Mouse (Mus musculus) embryonic stem cell, embryonic (primary cell): ENCODE measurements around the gene Ptpn6.

ENCODE experiments used
- CTCF ChIA-PET, 4 experiments: fragments of 300-600 bp in 2 of 4; fragments of 350-600 bp in 2 of 4; sonication (Branson Sonifier 250); formaldehyde crosslinking; loops; one replicate each; lab custom pipeline; 2022; ENCODE audit warnings: inconsistent platforms in 2 of 4; lab: Charles Lee
- POLR2A ChIA-PET, 4 experiments: fragments of 300-600 bp in 2 of 4; fragments of 350-600 bp in 2 of 4; sonication (Branson Sonifier 250); formaldehyde crosslinking; loops; one replicate each; lab custom pipeline; 2022; ENCODE audit warnings: antibody characterized with exemption in 4 of 4, inconsistent platforms in 1 of 4; lab: Charles Lee

Ptpn6 gene

GRCm38 (mm10) chr6:124738511-124739023 lies at the start of gene Ptpn6:
Ptpn6 (minus strand) TSS chr6:124738714.
- POLR2A ChIA-PET, result interaction anchor here (0.5 to 23.3 kb wide), 57 partner anchors 8 to 453 kb away, joined by 3 to 686 read pairs (median 5); partner anchors contain the start of genes Emg1 (in 3 of the 4), Phb2 (in 3 of the 4), Atn1 (in 2 of the 4) and Cdca3 (in 2 of the 4)
- CTCF ChIA-PET, result interaction anchor here in 3 of 4 experiments (0.9 to 2.1 kb wide), 13 partner anchors 19 to 265 kb away, joined by 3 to 11 read pairs (median 4); partner anchors contain the start of genes Emg1 (in 1 of the 3), Lpcat3 (in 1 of the 3) and Phb2 (in 1 of the 3)

GRCm38 (mm10) chr6:124787722-124788121 lies 49.2 kb upstream of the Ptpn6 start:
- POLR2A ChIA-PET, result interaction anchor here in 2 of 4 experiments (0.6 to 4.6 kb wide), 10 partner anchors 9 to 305 kb away, joined by 3 to 18 read pairs (median 4); partner anchors contain the start of genes Grcc10 (in 2 of the 2), Emg1 (in 1 of the 2), Phb2 (in 1 of the 2) and Spsb2 (in 1 of the 2)
- CTCF ChIA-PET, result no interaction called here

DNA sequence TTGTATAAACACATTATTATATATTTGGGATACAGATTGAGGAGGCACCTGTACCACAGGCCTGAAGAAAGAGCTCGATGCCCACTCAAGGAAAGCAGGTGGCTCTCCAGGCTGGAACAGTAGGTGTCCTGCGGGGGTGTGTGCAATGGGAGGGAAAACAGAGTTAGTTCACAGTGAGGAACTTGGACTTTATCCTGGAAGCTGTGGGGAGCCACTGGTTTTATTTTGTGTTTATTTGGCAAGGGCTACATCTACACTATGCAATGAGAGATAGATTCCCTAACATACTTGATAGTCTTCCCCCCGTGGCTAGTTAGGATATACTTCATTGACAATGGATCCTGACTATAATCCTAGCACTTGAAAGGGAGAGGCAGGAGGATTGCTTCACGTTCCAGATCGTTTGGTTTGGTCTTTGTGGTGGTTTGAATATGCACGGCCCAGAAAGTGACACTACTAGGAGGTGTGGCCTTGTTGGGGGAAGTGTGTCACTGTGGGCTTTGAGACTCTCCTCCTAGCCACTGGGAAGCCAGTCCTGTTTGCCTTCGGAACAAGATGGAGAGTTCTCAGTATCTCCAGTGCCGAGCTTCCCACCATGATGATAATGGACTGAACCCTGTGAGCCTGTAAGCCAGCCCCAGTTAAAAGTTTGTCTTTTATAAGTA lies 48.4 kb upstream of the Ptpn6 start:
- POLR2A ChIA-PET, result interaction anchor here in 2 of 4 experiments (0.6 to 9.9 kb wide), 7 partner anchors 16 to 46 kb away, joined by 3 to 59 read pairs (median 7); partner anchors contain the start of genes Grcc10 (in 1 of the 2) and Spsb2 (in 1 of the 2)

GRCm38 (mm10) chr6:124782436-124782835 lies 43.9 kb upstream of the Ptpn6 start:
- CTCF ChIA-PET, result interaction anchor here (0.6 to 2.6 kb wide), 31 partner anchors 8 to 540 kb away, joined by 3 to 15 read pairs (median 4); partner anchors contain the start of genes Atn1 (in 1 of the 4), C1rl (in 1 of the 4), Cdca3 (in 1 of the 4) and Eno2 (in 1 of the 4)

More for the DNA sequence above, 48.4 kb upstream of the Ptpn6 start:
- CTCF ChIA-PET, result interaction anchor here in 1 of 4 experiments (0.7 to 1.1 kb wide), 3 partner anchors 19 to 63 kb away, joined by 3 to 8 read pairs (median 3); no protein-coding TSS in a partner anchor

DNA sequence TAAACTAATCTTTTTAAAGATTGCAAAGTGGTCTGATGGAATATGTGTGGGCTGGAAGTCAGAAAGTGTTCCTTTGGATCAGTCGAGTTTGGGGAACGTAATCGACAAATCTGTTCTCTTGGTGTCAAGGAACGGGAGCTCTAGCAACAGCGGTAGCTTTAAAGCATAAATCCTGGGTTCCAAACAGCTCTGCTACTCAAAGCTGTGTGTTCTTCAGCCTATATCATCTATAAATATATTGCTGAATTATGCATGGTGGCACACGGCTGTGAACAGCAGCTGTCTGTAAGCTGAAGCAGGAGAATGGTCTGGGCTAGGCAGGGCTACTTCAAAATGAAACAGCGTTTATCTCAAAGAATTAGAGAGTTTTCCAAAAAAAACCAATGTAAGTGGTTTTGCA lies 42.4 kb upstream of the Ptpn6 start:
- CTCF ChIA-PET, result interaction anchor here in 1 of 4 experiments (1.1 to 2.6 kb wide), 3 partner anchors 25 to 491 kb away, joined by 3 to 15 read pairs (median 3); partner anchors contain the start of gene P3h3
- POLR2A ChIA-PET, result interaction anchor here (0.6 to 9.9 kb wide), 10 partner anchors 9 to 150 kb away, joined by 3 to 59 read pairs (median 6); partner anchors contain the start of genes Grcc10 (in 2 of the 4), Atn1 (in 1 of the 4), Gm45234 (in 1 of the 4) and Mlf2 (in 1 of the 4)

More at GRCm38 (mm10) chr6:124782436-124782835, 43.9 kb upstream of the Ptpn6 start:
- POLR2A ChIA-PET, result interaction anchor here (0.7 to 9.9 kb wide), 68 partner anchors 9 to 433 kb away, joined by 3 to 59 read pairs (median 5); partner anchors contain the start of genes Grcc10 (in 4 of the 4), Cdca3 (in 2 of the 4), Eno2 (in 2 of the 4) and Gm45234 (in 2 of the 4)

DNA sequence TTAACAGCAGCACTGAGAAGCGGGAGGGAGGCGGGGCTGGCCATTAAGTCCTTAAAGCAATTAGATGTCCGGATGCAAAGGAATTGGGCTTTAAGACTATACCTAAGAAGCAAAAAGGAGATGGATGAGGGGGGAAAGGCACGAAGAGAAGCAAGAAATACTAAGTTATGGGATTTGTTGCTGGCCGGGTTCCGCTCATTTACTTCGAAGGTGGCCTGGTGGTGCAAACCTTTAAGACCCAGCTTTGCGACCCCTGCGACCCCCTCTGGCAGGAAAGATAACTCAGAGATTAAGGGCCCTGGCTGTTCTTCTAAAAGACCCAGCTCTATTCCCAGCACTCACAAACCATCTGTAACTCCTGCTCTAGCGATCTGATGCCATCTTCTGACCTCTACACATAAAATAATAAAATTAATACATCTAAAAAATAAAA lies 41.5 kb upstream of the Ptpn6 start:
- ChIA-PET CTCF (interaction anchor here in 1 of 4 experiments (1.1 kb wide), 1 partner anchor 17 kb away, joined by 3 read pairs; no protein-coding TSS in a partner anchor), POLR2A (interaction anchor here in 2 of 4 experiments (0.6 to 9.9 kb wide), 15 partner anchors 10 to 309 kb away, joined by 3 to 59 read pairs (median 4); partner anchors contain the start of genes Grcc10 (in 2 of the 2), Atn1 (in 1 of the 2), Cdca3 (in 1 of the 2) and Eno2 (in 1 of the 2))

GRCm38 (mm10) chr6:124779222-124779983 lies 40.9 kb upstream of the Ptpn6 start, which contains the start of gene Lrrc23:
Lrrc23 (minus strand) TSS chr6:124779727.
- POLR2A ChIA-PET, result interaction anchor here (0.6 to 9.9 kb wide), 22 partner anchors 10 to 151 kb away, joined by 3 to 59 read pairs (median 4); partner anchors contain the start of genes Grcc10 (in 3 of the 4), Eno2 (in 2 of the 4), Atn1 (in 1 of the 4) and Cdca3 (in 1 of the 4)
- CTCF ChIA-PET, result interaction anchor here in 2 of 4 experiments (0.9 to 1.1 kb wide), 2 partner anchors 16 to 66 kb away, joined by 3 read pairs; no protein-coding TSS in a partner anchor

- ChIA-PET POLR2A (interaction anchor here in 3 of 4 experiments (0.9 to 22.3 kb wide), 20 partner anchors 12 to 160 kb away, joined by 3 to 449 read pairs (median 6); partner anchors contain the start of genes Atn1 (in 2 of the 3), Cdca3 (in 2 of the 3), Gm45234 (in 2 of the 3) and Grcc10 (in 2 of the 3)), CTCF (interaction anchor here (0.6 to 2.1 kb wide), 6 partner anchors 11 to 171 kb away, joined by 3 to 14 read pairs (median 4); no protein-coding TSS in a partner anchor)
These were observed 32.0 kb upstream of the Ptpn6 start for GRCm38 (mm10) chr6:124770511-124770910.

- POLR2A ChIA-PET, result interaction anchor here in 3 of 4 experiments (0.7 to 22.3 kb wide), 30 partner anchors 8 to 344 kb away, joined by 3 to 449 read pairs (median 5); partner anchors contain the start of genes Grcc10 (in 3 of the 3), Atn1 (in 2 of the 3), Cdca3 (in 2 of the 3) and Gm45234 (in 2 of the 3)
- CTCF ChIA-PET, result interaction anchor here in 3 of 4 experiments (0.6 to 2.1 kb wide), 5 partner anchors 11 to 25 kb away, joined by 3 to 14 read pairs (median 4); no protein-coding TSS in a partner anchor
These were observed 31.5 kb upstream of the Ptpn6 start for GRCm38 (mm10) chr6:124770013-124770412.

DNA sequence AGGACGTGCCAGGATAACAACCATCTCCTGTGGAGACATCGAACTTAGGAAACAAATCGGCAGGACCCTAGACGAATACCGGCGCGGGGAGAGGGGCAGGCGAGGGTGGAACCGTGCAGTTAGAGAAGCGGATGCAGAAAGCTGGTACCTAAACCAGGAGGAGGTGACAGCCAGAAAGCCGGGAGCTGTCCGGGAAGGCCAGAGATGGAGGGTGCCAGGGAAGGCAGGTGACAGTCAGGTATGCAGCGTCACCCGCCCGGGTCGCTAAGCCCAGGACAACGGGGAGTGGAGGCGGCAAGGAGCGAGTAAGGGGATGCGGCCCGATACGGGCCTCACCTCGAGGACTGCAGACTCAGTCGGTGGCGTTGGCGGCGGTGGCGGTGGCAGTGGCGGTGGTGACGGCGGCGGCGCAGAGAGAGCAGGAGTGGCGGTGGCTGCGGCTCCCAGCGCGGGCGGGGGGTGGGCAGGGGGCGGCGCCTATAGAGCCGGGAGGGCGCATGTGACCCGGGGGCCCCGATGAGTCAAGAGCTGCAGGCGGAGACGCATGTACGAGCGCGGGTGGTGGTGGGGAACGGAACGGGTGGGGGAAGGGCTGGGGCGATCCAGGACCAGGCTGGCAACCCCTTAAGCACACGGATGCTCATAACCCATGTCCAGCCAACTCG lies 30.7 kb upstream of the Ptpn6 start, which contains the start of gene Eno2:
TSS of gene Eno2 (minus strand) at position 573 of the 665 bp plus-strand sequence.
- POLR2A ChIA-PET, result interaction anchor here (0.6 to 22.3 kb wide), 30 partner anchors 8 to 396 kb away, joined by 3 to 449 read pairs (median 5); partner anchors contain the start of genes Grcc10 (in 4 of the 4), Atn1 (in 2 of the 4), Cdca3 (in 2 of the 4) and Gm45234 (in 2 of the 4)
- CTCF ChIA-PET, result interaction anchor here in 3 of 4 experiments (0.5 to 2.1 kb wide), 8 partner anchors 10 to 162 kb away, joined by 3 to 14 read pairs (median 4); partner anchors contain the start of genes Atn1 (in 1 of the 3) and Mlf2 (in 1 of the 3)

DNA sequence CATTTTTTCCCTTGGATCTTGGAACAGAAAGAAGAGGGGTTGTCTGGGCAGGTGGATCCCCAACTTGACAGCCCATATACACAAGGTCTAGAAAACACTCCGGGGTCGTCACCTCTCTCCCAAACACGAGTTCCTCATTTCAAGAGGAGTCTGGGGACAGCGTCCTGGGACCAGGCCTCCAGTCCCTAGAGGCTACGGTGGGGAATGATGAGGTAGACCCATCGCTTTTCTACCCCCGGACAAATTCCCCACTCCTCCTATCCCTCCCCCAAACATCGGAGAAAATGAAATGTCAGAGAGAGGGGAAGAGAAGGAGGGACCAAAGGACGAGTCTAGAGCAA lies 30.2 kb upstream of the Ptpn6 start:
- POLR2A ChIA-PET, result interaction anchor here (0.8 to 22.3 kb wide), 21 partner anchors 10 to 397 kb away, joined by 3 to 449 read pairs (median 7); partner anchors contain the start of genes Grcc10 (in 4 of the 4), Atn1 (in 2 of the 4), Gm45234 (in 2 of the 4) and Cdca3 (in 1 of the 4)
- CTCF ChIA-PET, result interaction anchor here in 2 of 4 experiments (1.2 to 2.1 kb wide), 4 partner anchors 10 to 91 kb away, joined by 3 to 14 read pairs (median 7); no protein-coding TSS in a partner anchor

DNA sequence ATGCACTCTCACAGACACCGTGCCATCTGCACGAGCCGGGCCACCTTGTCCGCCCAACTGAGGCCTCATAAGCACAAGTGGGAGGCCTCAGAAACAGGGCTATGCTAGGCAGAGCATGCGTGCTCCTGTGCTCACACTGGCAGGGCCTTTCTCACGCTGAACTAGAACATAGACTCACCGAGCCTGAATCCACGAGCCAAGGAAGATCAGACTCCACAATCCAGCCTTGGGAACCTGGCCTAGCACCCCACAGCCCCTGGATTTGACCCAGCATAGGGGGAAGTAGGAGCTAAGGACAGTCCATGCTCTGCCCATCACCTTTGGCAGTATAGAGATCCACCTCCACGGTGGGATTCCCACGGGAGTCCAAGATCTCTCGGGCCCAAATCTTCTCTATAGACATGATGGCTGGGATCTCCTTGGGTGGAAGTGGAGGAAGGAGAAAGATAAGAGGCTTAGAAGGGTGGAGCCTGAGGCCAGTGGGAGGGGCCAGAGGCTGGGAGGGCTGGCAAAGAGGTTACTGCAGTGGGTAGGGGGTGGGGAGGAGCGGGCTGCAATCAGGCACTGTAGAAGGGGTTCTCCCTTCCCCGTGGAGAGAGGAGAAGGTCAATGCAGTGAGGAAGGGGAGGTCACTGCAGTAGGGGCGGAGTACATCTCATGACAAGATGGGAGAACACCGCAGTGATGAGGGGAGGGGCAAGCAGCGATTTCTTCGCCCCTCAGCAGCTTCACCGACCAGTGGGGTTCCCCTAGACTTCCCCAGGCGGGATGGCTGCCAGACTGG lies 29.6 kb upstream of the Ptpn6 start:
- ChIA-PET POLR2A (interaction anchor here (0.5 to 22.3 kb wide), 17 partner anchors 9 to 397 kb away, joined by 3 to 449 read pairs (median 11); partner anchors contain the start of genes Grcc10 (in 4 of the 4), Atn1 (in 2 of the 4), Gm45234 (in 2 of the 4) and Cdca3 (in 1 of the 4)), CTCF (interaction anchor here in 1 of 4 experiments (1.2 to 1.6 kb wide), 2 partner anchors 14 to 91 kb away, joined by 3 to 10 read pairs; no protein-coding TSS in a partner anchor)

GRCm38 (mm10) chr6:124767536-124767919 lies 29.0 kb upstream of the Ptpn6 start:
- CTCF ChIA-PET, result interaction anchor here in 1 of 4 experiments (0.5 kb wide), 1 partner anchor 105 kb away, joined by 3 read pairs; no protein-coding TSS in a partner anchor

GRCm38 (mm10) chr6:124765951-124766350 lies 27.4 kb upstream of the Ptpn6 start:
- ChIA-PET POLR2A (interaction anchor here in 2 of 4 experiments (1.1 to 22.3 kb wide), 8 partner anchors 11 to 398 kb away, joined by 3 to 449 read pairs (median 6); partner anchors contain the start of genes Grcc10 (in 2 of the 2), Cdca3 (in 1 of the 2), Gm45234 (in 1 of the 2) and Ptpn6 (in 1 of the 2)), CTCF (no interaction called here)

More at GRCm38 (mm10) chr6:124767536-124767919, 29.0 kb upstream of the Ptpn6 start:
- POLR2A ChIA-PET, result interaction anchor here (0.5 to 22.3 kb wide), 14 partner anchors 9 to 137 kb away, joined by 3 to 449 read pairs (median 10); partner anchors contain the start of genes Grcc10 (in 4 of the 4), Atn1 (in 1 of the 4), Cdca3 (in 1 of the 4) and Gm45234 (in 1 of the 4)
